Mouse (Mus musculus) heart, postnatal 25 days (tissue): ENCODE data around the gene Bnc2. TPM values are rescaled to one million over a fixed set of nuclear protein-coding genes. Genes with fewer than 3 reads are reported as not detected.

Experiments used
- DNase-seq: peaks from one replicate; pipeline ENCODE4 v3.0.0; 2022; ENCODE audit warnings: low spot score
- intact Hi-C: fragments of 180-260 bp; cut with DNase I; formaldehyde crosslinking; loops from one replicate; pipeline ENCODE4 v1.15.1; 2025
- total RNA-seq, 2 experiments: library from RNA; stranded (reverse); gene quantifications; 2 replicates each; pipeline ENCODE4 v1.2.3; 2021

Gene Bnc2
- total RNA-seq, result 1 to 10 TPM; 2.1 to 2.5 TPM

- intact Hi-C loops, result loop anchor here (2.0 kb wide), 1 partner anchor 129 kb away; no protein-coding TSS in a partner anchor
- peak; percentile 16 for DNase-seq
Measured at GRCm38 (mm10) chr4:84675171-84675973, at the start of gene Bnc2. Gene Bnc2, minus strand, starts transcription at chr4:84675275.

GRCm38 (mm10) chr4:84707961-84708360, 32.9 kb upstream of the Bnc2 start:
- intact Hi-C loops, result no loop called here
- no peak for DNase-seq

- intact Hi-C loops, result no loop called here
- DNase-seq, result no peak
Measured at GRCm38 (mm10) chr4:84685521-84686366, 10.7 kb upstream of the Bnc2 start.

- intact Hi-C loops, result no loop called here
- DNase-seq, result no peak
Measured at GRCm38 (mm10) chr4:84685009-84685408, 9.9 kb upstream of the Bnc2 start.

GRCm38 (mm10) chr4:84675974-84676315, 870 bp upstream of the Bnc2 start:
- intact Hi-C loops, result loop anchor here (2.0 kb wide), 1 partner anchor 129 kb away; no protein-coding TSS in a partner anchor
- no peak for DNase-seq

GRCm38 (mm10) chr4:84674318-84675170, 531 bp downstream of the Bnc2 start:
- DNase-seq, result peak; percentile 12
- intact Hi-C loops, result loop anchor here (2.0 kb wide), 1 partner anchor 128 kb away; no protein-coding TSS in a partner anchor

GRCm38 (mm10) chr4:84673681-84674307, 1.3 kb downstream of the Bnc2 start:
- intact Hi-C loops, result loop anchor here (2.0 kb wide), 1 partner anchor 127 kb away; no protein-coding TSS in a partner anchor
- no peak for DNase-seq

GRCm38 (mm10) chr4:84672181-84672791, 2.8 kb downstream of the Bnc2 start:
- DNase-seq, result no peak
- intact Hi-C loops, result no loop called here

GRCm38 (mm10) chr4:84670996-84671395, 4.1 kb downstream of the Bnc2 start:
- intact Hi-C loops, result no loop called here
- DNase-seq, result no peak

- intact Hi-C loops, result no loop called here
Measured at GRCm38 (mm10) chr4:84669650-84670049, 5.4 kb downstream of the Bnc2 start.

GRCm38 (mm10) chr4:84668949-84669605, 6.0 kb downstream of the Bnc2 start:
- DNase-seq, result no peak
- intact Hi-C loops, result no loop called here

More at GRCm38 (mm10) chr4:84669650-84670049, 5.4 kb downstream of the Bnc2 start:
- no peak for DNase-seq

GRCm38 (mm10) chr4:84668226-84668625, 6.8 kb downstream of the Bnc2 start:
- DNase-seq, result no peak
- intact Hi-C loops, result no loop called here

GRCm38 (mm10) chr4:84662228-84663065, 12.6 kb downstream of the Bnc2 start:
- intact Hi-C loops, result no loop called here
- no peak for DNase-seq

- intact Hi-C loops, result no loop called here
- no peak for DNase-seq
Measured at GRCm38 (mm10) chr4:84661341-84661740, 13.7 kb downstream of the Bnc2 start.

GRCm38 (mm10) chr4:84651786-84652185, 23.3 kb downstream of the Bnc2 start:
- intact Hi-C loops, result no loop called here
- no peak for DNase-seq

GRCm38 (mm10) chr4:84646576-84646975, 28.5 kb downstream of the Bnc2 start:
- no peak for DNase-seq
- intact Hi-C loops, result no loop called here

GRCm38 (mm10) chr4:84639166-84639565, 35.9 kb downstream of the Bnc2 start:
- intact Hi-C loops, result no loop called here
- no peak for DNase-seq

- intact Hi-C loops, result no loop called here
- no peak for DNase-seq
Measured at GRCm38 (mm10) chr4:84637641-84638040, 37.4 kb downstream of the Bnc2 start.
